Mouse (Mus musculus) heart, adult 2 months (tissue): ENCODE measurements at regions not wholly inside any gene's neighbourhood (a gene's known extent, or its start where the extent isn't known, plus 50 kb on each side); places are given as distances from the start of the nearest gene placed in this dataset.

ENCODE experiments used
- DNase-seq, 2 experiments: peaks; one replicate each; pipeline ENCODE4 v3.0.0; 2021
- H3K27ac ChIP-seq: fragments of 200-600 bp; 2 replicates; pipeline ENCODE4 v1.8.1; 2022
- H3K27me3 ChIP-seq: fragments of 200-500 bp; 2 replicates; pipeline ENCODE4 v1.6.1; 2012; ENCODE audit warnings: mild to moderate bottlenecking, low read length, inconsistent platforms, mixed read lengths; ENCODE audit not compliant: control insufficient read depth, insufficient read depth
- H3K36me3 ChIP-seq: fragments of 200-500 bp; 2 replicates; pipeline ENCODE4 v1.6.1; 2012; ENCODE audit warnings: low read length, inconsistent platforms; ENCODE audit not compliant: control insufficient read depth, insufficient read depth
- H3K4me1 ChIP-seq: fragments of 200-500 bp; 2 replicates; pipeline ENCODE4 v1.6.1; 2011; ENCODE audit warnings: low read length; ENCODE audit not compliant: control insufficient read depth, insufficient read depth
- H3K4me3 ChIP-seq: fragments of 200-600 bp; 2 replicates; pipeline ENCODE4 v1.8.1; 2022
- H3K79me2 ChIP-seq: fragments of 200-500 bp; replicated peaks from 2 replicates; pipeline ENCODE4 v1.6.1; 2012; ENCODE audit warnings: mild to moderate bottlenecking, inconsistent platforms, low read length, moderate library complexity, mixed read lengths; ENCODE audit not compliant: control insufficient read depth, insufficient read depth
- H3K9ac ChIP-seq: fragments of 200-500 bp; 2 replicates; pipeline ENCODE4 v1.6.1; 2012; ENCODE audit warnings: low read depth, mild to moderate bottlenecking, control low read depth, inconsistent platforms, low read length, mixed read lengths
- CTCF ChIP-seq: fragments of 200-600 bp; IDR thresholded peaks from 2 replicates; pipeline ENCODE4 v1.8.1; 2022; ENCODE audit warnings: antibody characterized with exemption, mild to moderate bottlenecking, moderate library complexity
- EP300 ChIP-seq: fragments of 200-500 bp; IDR thresholded peaks from 2 replicates; pipeline ENCODE4 v1.6.1; 2011; ENCODE audit warnings: low read depth, low read length, control low read depth; ENCODE audit not compliant: insufficient read depth
- POLR2A ChIP-seq: fragments of 200-500 bp; IDR thresholded peaks from 2 replicates; pipeline ENCODE4 v1.6.1; 2011; ENCODE audit warnings: mild to moderate bottlenecking, low read depth, low read length, control low read depth; ENCODE audit not compliant: insufficient read depth
- WGBS: fragments of 180-500 bp; shearing (Covaris S2); methylation state at CpG from one replicate; pipeline ENCODE4 v1.1.7; 2018; 5-methylcytosine and 5-hydroxymethylcytosine counted together
- intact Hi-C: fragments of 180-260 bp; cut with DNase I; formaldehyde crosslinking; loops from one replicate; pipeline ENCODE4 v1.15.1; 2025

- 94% methylated on average over 1 of the region's 1 CpGs for WGBS
- Histone ChIP-seq H3K36me3 (no peaks in the 10 kb centered on the region), H3K4me1 (no peaks in the 10 kb centered on the region), H3K9ac (no peak overlapping the region), H3K4me3 (no peak overlapping the region), H3K27ac (no peak overlapping the region), H3K27me3 (no peaks in the 10 kb centered on the region), H3K79me2 (no peaks in the 10 kb centered on the region)
- DNase-seq, result no peak
- no peak for TF ChIP-seq CTCF
- intact Hi-C loops, result no loop called here
These were observed 90.3 kb upstream of the Kdm8 start for GRCm38 (mm10) chr7:125354211-125354610.

- Histone ChIP-seq H3K79me2 (no peaks in the 10 kb centered on the region), H3K36me3 (no peaks in the 10 kb centered on the region), H3K4me3 (no peak overlapping the region), H3K27me3 (no peaks in the 10 kb centered on the region), H3K9ac (no peak overlapping the region), H3K4me1 (no peaks in the 10 kb centered on the region), H3K27ac (no peak overlapping the region)
- DNase-seq, result no peak
- intact Hi-C loops, result no loop called here
- TF ChIP-seq POLR2A, result no peak
- TF ChIP-seq CTCF, result no peak
- no peak for TF ChIP-seq EP300
- WGBS, result 52% methylated on average over 10 of the region's 10 CpGs
These were observed 89.5 kb upstream of the Kdm8 start for GRCm38 (mm10) chr7:125354956-125355355.

GRCm38 (mm10) chr7:125358016-125358415 is 86.5 kb upstream of the Kdm8 start:
- Histone ChIP-seq H3K4me1 (no peaks in the 10 kb centered on the region), H3K27me3 (no peaks in the 10 kb centered on the region), H3K79me2 (no peaks in the 10 kb centered on the region), H3K9ac (no peak overlapping the region), H3K36me3 (no peaks in the 10 kb centered on the region), H3K4me3 (no peak overlapping the region), H3K27ac (no peak overlapping the region)
- WGBS, result 80% methylated on average over 4 of the region's 4 CpGs
- DNase-seq, result no peak
- intact Hi-C loops, result no loop called here
- TF ChIP-seq EP300 (no peak), CTCF (no peak), POLR2A (no peak)

GRCm38 (mm10) chr7:125383021-125383420 is 61.5 kb upstream of the Kdm8 start:
- TF ChIP-seq CTCF (no peak), EP300 (no peak), POLR2A (no peak)
- H3K27ac ChIP-seq, result no peak overlapping the region
- intact Hi-C loops, result no loop called here
- H3K79me2 ChIP-seq, result no peaks in the 10 kb centered on the region
- no peak for DNase-seq
- 45% methylated on average over 2 of the region's 2 CpGs for WGBS
- H3K4me3 ChIP-seq, result no peak overlapping the region
- H3K4me1 ChIP-seq, result no peaks in the 10 kb centered on the region
- H3K36me3 ChIP-seq, result no peaks in the 10 kb centered on the region
- H3K9ac ChIP-seq, result no peak overlapping the region
- 0 out of 2 replicates have a peak, but pooled peaks cover 1% of the 10 kb centered on the region for H3K27me3 ChIP-seq

- Histone ChIP-seq H3K27ac (no peak overlapping the region), H3K4me3 (no peak overlapping the region), H3K9ac (no peak overlapping the region), H3K36me3 (no peaks in the 10 kb centered on the region), H3K4me1 (no peaks in the 10 kb centered on the region), H3K79me2 (no peaks in the 10 kb centered on the region), H3K27me3 (0 out of 2 replicates have a peak, but pooled peaks cover 1% of the 10 kb centered on the region)
- 84% methylated on average over 4 of the region's 4 CpGs for WGBS
- no peak for TF ChIP-seq POLR2A
- intact Hi-C loops, result no loop called here
- DNase-seq, result no peak
These were observed 60.3 kb upstream of the Kdm8 start for GRCm38 (mm10) chr7:125384171-125384570.

GRCm38 (mm10) chr7:125392536-125392935 is 51.9 kb upstream of the Kdm8 start:
- no peaks in the 10 kb centered on the region for H3K36me3 ChIP-seq
- no peak overlapping the region for H3K27ac ChIP-seq
- 14% methylated on average over 3 of the region's 3 CpGs for WGBS
- H3K9ac ChIP-seq, result no peak overlapping the region
- H3K27me3 ChIP-seq, result no peaks in the 10 kb centered on the region
- no peak for TF ChIP-seq POLR2A
- TF ChIP-seq EP300, result no peak
- no peak for TF ChIP-seq CTCF
- peak; percentile 54 for DNase-seq
- H3K79me2 ChIP-seq, result no peaks in the 10 kb centered on the region
- H3K4me3 ChIP-seq, result no peak overlapping the region
- intact Hi-C loops, result loop anchor here (5.0 kb wide), 1 partner anchor 1010 kb away; no protein-coding TSS in a partner anchor
- peaks cover 2% of the 10 kb centered on the region; the same call in 1 of the 2 replicates for H3K4me1 ChIP-seq
